Mouse (Mus musculus): Measurements from ENCODE around the gene Lgals3bp.

DNA sequence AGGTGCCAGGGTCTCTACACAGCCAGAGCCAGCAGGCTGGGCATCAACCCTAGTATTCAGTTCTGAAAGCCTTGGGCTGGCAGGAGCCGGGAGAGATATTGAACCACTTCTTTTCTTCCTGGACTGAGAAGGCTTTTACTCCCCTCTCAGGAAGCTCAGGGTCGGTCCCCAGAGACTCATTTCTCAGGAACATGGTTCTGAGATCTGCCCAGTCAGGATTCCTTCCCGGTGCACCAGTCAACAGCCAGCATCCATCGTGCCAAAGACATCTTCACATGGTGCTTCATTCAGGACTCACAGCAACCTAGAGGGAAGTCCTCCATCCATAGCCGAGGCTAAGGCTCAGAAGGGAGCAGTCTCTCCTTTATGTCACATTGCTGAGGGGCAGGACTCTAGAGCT is 27.4 kb downstream of the Lgals3bp start:
- TF ChIP-seq CTCF (conservative IDR thresholded peaks at IDR 0.05; ENCODE audit: low read length) (no peak), POU5F1 (IDR thresholded peaks at IDR 0.05; ENCODE audit: borderline replicate concordance, low read length) (no peak), NANOG (IDR thresholded peaks at IDR 0.05; ENCODE audit: borderline replicate concordance, low read length) (no peak)

Data from E14TG2a.4 (cell line).